Mouse (Mus musculus) limb, embryonic 14.5 days (tissue): Measurements from ENCODE around the gene Mrpl23. TPM values are rescaled to one million over a fixed set of nuclear protein-coding genes. Genes with fewer than 3 reads are reported as not detected.

ENCODE experiments used
- ATAC-seq: fragments of 200-750 bp; cut with Nextera tagmentation; 2 replicates; pipeline ENCODE4 v1.8.0; 2017; ENCODE audit warnings: low read depth, moderate number of reproducible peaks, moderate TSS enrichment; ENCODE audit not compliant: low FRiP score
- DNase-seq: peaks from one replicate; pipeline ENCODE4 v3.0.0-alpha.2; 2015; ENCODE audit warnings: low spot score
- H3K27ac ChIP-seq: fragments of 300-500 bp; sonication (generic); replicated peaks from 2 replicates; pipeline ENCODE4 v1.5.1; 2014; ENCODE audit warnings: low read depth, mild to moderate bottlenecking, low read length, moderate library complexity, mixed read lengths
- H3K27me3 ChIP-seq: fragments of 300-500 bp; sonication (generic); 2 replicates; pipeline ENCODE4 v1.6.1; 2014; ENCODE audit warnings: low read length, mixed read lengths; ENCODE audit not compliant: control insufficient read depth, insufficient read depth
- H3K36me3 ChIP-seq: fragments of 300-500 bp; sonication (generic); 2 replicates; pipeline ENCODE4 v1.6.1; 2014; ENCODE audit warnings: mild to moderate bottlenecking, low read length, moderate library complexity, mixed read lengths; ENCODE audit not compliant: control insufficient read depth, insufficient read depth
- H3K4me1 ChIP-seq: fragments of 300-500 bp; sonication (generic); 2 replicates; pipeline ENCODE4 v1.6.1; 2014; ENCODE audit warnings: antibody characterized with exemption, low read length, mixed read lengths; ENCODE audit not compliant: control insufficient read depth, insufficient read depth
- H3K4me2 ChIP-seq: fragments of 300-500 bp; sonication (generic); replicated peaks from 2 replicates; pipeline ENCODE4 v1.6.1; 2014; ENCODE audit warnings: low read depth, mild to moderate bottlenecking, low read length, moderate library complexity; ENCODE audit not compliant: severe bottlenecking
- H3K4me3 ChIP-seq: fragments of 300-500 bp; sonication (generic); replicated peaks from 2 replicates; pipeline ENCODE4 v1.5.1; 2014; ENCODE audit warnings: low read length
- H3K9ac ChIP-seq: fragments of 300-500 bp; sonication (generic); 2 replicates; pipeline ENCODE4 v1.6.1; 2014; ENCODE audit warnings: mild to moderate bottlenecking, low read depth, low read length, moderate library complexity; ENCODE audit not compliant: severe bottlenecking
- H3K9me3 ChIP-seq: fragments of 300-500 bp; sonication (generic); 2 replicates; pipeline ENCODE4 v1.6.1; 2016; ENCODE audit warnings: low read length; ENCODE audit not compliant: control insufficient read depth
- POLR2A ChIP-seq: fragments of 200-500 bp; IDR thresholded peaks from 2 replicates; pipeline ENCODE4 v1.8.0; 2012; ENCODE audit warnings: inconsistent platforms, mild to moderate bottlenecking, moderate library complexity, borderline replicate concordance; ENCODE audit not compliant: insufficient read depth, insufficient read length; ENCODE audit errors: extremely low read depth
- WGBS: fragments of 180-500 bp; shearing (Covaris S2); extraction: QIAGEN DNeasy Blood & Tissue Kit; methylation state at CpG from one replicate; pipeline ENCODE4 v1.1.7; 2014; 5-methylcytosine and 5-hydroxymethylcytosine counted together
- polyA plus RNA-seq, 2 experiments: library from polyadenylated mRNA; depleted of rRNA in 1 of 2; stranded (reverse) in 1 of 2; unstranded in 1 of 2; fragments of >200 nt; fragmentation: Nextera tagmentation in 1 of 2; extraction: Ambion mirVana in 1 of 2; gene quantifications; 2 replicates each; pipeline versions ENCODE4 v1.2.1 to v1.2.3; 2012 to 2014

Mrpl23 gene
- polyA plus RNA-seq, 2 experiments = 30.0 to 94.6 TPM

DNA sequence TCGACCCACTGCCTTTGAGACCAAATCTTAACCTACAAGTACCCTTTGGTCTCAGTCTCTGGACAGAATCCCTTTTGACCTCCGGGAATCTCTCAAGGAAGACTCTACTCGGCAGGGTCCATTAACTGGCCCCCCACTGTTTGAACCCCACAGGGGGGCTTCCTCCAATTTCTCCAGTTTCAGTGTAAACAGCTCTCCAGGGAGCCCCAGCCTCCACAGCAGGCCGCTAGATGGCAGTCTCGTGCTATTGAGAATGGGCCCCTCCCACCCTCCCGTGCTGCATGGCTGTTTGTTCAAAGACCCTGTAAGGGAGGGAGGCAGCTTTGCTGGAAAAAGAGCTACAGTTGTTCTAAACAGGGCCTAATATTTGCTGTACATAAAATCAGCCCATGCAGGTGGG, 5.4 kb downstream of the Mrpl23 start:
- peaks cover 82% of the 10 kb centered on the region for H3K4me1 ChIP-seq
- no peak overlapping the region for H3K4me3 ChIP-seq
- ATAC-seq = peak; percentile 70
- peak overlapping the region; percentile 89 for H3K27ac ChIP-seq
- WGBS = 1% methylated on average over 6 of the region's 6 CpGs
- H3K4me2 ChIP-seq = peak overlapping the region; percentile 25
- no peaks in the 10 kb centered on the region for H3K9me3 ChIP-seq
- TF ChIP-seq POLR2A = no peak
- peaks cover 9% of the 10 kb centered on the region; the same call in 1 of the 2 replicates for H3K36me3 ChIP-seq
- DNase-seq = peak; percentile 87
- no peak overlapping the region for H3K9ac ChIP-seq
- H3K27me3 ChIP-seq = no peaks in the 10 kb centered on the region

- WGBS = 9% methylated on average over 4 of the region's 4 CpGs
- no peaks in the 10 kb centered on the region for H3K27me3 ChIP-seq
- peak overlapping the region; percentile 89 for H3K27ac ChIP-seq
- peaks cover 83% of the 10 kb centered on the region for H3K4me1 ChIP-seq
- peak overlapping the region; percentile 13; the same call in 1 of the 2 replicates for H3K9ac ChIP-seq
- H3K4me3 ChIP-seq = no peak overlapping the region
- DNase-seq (no peak), ATAC-seq (peak; percentile 45)
- H3K36me3 ChIP-seq = peaks cover 9% of the 10 kb centered on the region; the same call in 1 of the 2 replicates
- no peaks in the 10 kb centered on the region for H3K9me3 ChIP-seq
- peak overlapping the region; percentile 25 for H3K4me2 ChIP-seq
- TF ChIP-seq POLR2A = no peak
Observed at GRCm38 (mm10) chr7:142538291-142538690, 5.8 kb downstream of the Mrpl23 start.

DNA sequence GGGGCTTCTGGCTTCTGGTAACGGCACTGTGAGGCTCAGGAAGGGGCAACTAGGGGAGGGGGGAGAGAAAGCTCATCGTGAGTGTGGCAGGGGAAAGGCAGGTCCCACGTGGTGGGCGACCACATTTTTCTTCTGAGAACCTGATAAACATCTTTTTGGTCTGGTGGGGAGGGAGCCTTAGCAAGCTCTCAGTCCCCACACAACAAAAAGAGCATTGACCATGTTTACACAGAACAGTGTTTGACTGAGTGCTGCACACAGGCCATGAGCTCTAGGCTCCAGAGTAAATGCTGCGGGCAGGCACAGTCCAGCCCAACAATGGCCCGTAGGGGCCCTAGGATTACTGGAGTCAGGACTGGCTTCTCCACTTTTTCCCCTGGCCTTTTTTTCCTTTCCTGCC, 6.3 kb downstream of the Mrpl23 start:
- H3K27ac ChIP-seq = peak overlapping the region; percentile 89
- DNase-seq = no peak
- H3K4me2 ChIP-seq = peak overlapping the region; percentile 25; the same call in 1 of the 2 replicates
- 12% methylated on average over 6 of the region's 6 CpGs for WGBS
- H3K27me3 ChIP-seq = no peaks in the 10 kb centered on the region
- peak overlapping the region; percentile 13; the same call in 1 of the 2 replicates for H3K9ac ChIP-seq
- TF ChIP-seq POLR2A = no peak
- peaks cover 83% of the 10 kb centered on the region for H3K4me1 ChIP-seq
- H3K9me3 ChIP-seq = no peaks in the 10 kb centered on the region
- no peak for ATAC-seq
- no peak overlapping the region for H3K4me3 ChIP-seq
- peaks cover 9% of the 10 kb centered on the region; the same call in 1 of the 2 replicates for H3K36me3 ChIP-seq

GRCm38 (mm10) chr7:142539828-142540227, 7.3 kb downstream of the Mrpl23 start:
- peak overlapping the region; percentile 89 for H3K27ac ChIP-seq
- H3K9ac ChIP-seq = no peak overlapping the region
- no peak overlapping the region for H3K4me2 ChIP-seq
- peaks cover 9% of the 10 kb centered on the region; the same call in 1 of the 2 replicates for H3K36me3 ChIP-seq
- TF ChIP-seq POLR2A = no peak
- H3K27me3 ChIP-seq = no peaks in the 10 kb centered on the region
- no peak for ATAC-seq
- no peak overlapping the region for H3K4me3 ChIP-seq
- 16% methylated on average over 8 of the region's 8 CpGs for WGBS
- peak; percentile 65 for DNase-seq
- peaks cover 76% of the 10 kb centered on the region for H3K4me1 ChIP-seq
- H3K9me3 ChIP-seq = no peaks in the 10 kb centered on the region

DNA sequence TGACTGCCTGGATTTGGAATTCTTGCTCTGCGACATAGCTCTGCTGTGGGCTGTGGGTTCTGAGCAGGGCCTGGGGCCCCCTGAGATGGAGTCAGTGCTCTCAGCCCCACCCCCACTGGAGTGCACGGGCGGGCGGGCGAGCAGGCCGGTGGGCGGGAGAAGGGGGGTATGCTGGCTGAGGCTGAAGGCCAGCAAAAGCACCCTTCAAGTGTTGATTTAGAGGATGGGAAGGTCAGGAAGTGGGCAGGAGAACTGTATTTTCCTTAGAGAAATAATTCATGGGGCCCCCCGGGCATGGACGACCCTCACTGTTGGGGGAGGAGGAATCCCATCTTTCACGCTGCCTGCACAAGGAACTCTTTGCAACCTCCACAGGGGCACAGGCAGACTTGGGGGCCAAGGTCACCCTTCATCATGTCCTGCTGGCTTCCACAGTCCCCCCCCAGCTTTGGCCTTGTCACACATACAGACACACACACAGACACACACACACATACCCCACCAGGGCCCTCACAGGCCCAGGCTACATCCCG, 10.4 kb downstream of the Mrpl23 start:
- H3K4me3 ChIP-seq = no peak overlapping the region
- no peaks in the 10 kb centered on the region for H3K9me3 ChIP-seq
- H3K27ac ChIP-seq = peak overlapping the region; percentile 73
- DNase-seq (no peak), ATAC-seq (no peak)
- H3K27me3 ChIP-seq = no peaks in the 10 kb centered on the region
- H3K9ac ChIP-seq = peak overlapping the region; percentile 34
- peaks cover 9% of the 10 kb centered on the region; the same call in 1 of the 2 replicates for H3K36me3 ChIP-seq
- no peak for TF ChIP-seq POLR2A
- H3K4me2 ChIP-seq = no peak overlapping the region
- WGBS = 11% methylated on average over 11 of the region's 11 CpGs
- peaks cover 83% of the 10 kb centered on the region for H3K4me1 ChIP-seq
